Mouse (Mus musculus) left cerebral cortex, postnatal 36 days (tissue): ENCODE measurements around the gene Clptm1. TPM values are rescaled to one million over a fixed set of nuclear protein-coding genes. Genes with fewer than 3 reads are reported as not detected.
"Not testable (repeated sequence)": the region's sequence is repeated elsewhere in the genome, so short reads cannot be mapped to it uniquely, and the experiment has no call there.

Source experiments
- DNase-seq, 2 experiments: peaks; one replicate each; pipeline ENCODE4 v3.0.0; 2021 to 2022; ENCODE audit warnings: low spot score in 2 of 2, mixed read lengths in 1 of 2
- intact Hi-C: fragments of 180-260 bp; cut with DNase I; formaldehyde crosslinking; loops from one replicate; pipeline ENCODE4 v1.15.1; 2025
- total RNA-seq, 2 experiments: library from RNA; stranded (reverse); gene quantifications; 2 replicates each; pipeline ENCODE4 v1.2.3; 2021

The Clptm1 gene
- total RNA-seq, 2 experiments from 2014 or later, result 147 to 157 TPM

GRCm38 (mm10) chr7:19694336-19695212 lies 29.7 kb upstream of the Clptm1 start:
- DNase-seq, result no peak
- intact Hi-C loops, result no loop called here

- intact Hi-C loops, result no loop called here
- no peak for DNase-seq
Observed at GRCm38 (mm10) chr7:19693421-19693820, 28.6 kb upstream of the Clptm1 start.

DNA sequence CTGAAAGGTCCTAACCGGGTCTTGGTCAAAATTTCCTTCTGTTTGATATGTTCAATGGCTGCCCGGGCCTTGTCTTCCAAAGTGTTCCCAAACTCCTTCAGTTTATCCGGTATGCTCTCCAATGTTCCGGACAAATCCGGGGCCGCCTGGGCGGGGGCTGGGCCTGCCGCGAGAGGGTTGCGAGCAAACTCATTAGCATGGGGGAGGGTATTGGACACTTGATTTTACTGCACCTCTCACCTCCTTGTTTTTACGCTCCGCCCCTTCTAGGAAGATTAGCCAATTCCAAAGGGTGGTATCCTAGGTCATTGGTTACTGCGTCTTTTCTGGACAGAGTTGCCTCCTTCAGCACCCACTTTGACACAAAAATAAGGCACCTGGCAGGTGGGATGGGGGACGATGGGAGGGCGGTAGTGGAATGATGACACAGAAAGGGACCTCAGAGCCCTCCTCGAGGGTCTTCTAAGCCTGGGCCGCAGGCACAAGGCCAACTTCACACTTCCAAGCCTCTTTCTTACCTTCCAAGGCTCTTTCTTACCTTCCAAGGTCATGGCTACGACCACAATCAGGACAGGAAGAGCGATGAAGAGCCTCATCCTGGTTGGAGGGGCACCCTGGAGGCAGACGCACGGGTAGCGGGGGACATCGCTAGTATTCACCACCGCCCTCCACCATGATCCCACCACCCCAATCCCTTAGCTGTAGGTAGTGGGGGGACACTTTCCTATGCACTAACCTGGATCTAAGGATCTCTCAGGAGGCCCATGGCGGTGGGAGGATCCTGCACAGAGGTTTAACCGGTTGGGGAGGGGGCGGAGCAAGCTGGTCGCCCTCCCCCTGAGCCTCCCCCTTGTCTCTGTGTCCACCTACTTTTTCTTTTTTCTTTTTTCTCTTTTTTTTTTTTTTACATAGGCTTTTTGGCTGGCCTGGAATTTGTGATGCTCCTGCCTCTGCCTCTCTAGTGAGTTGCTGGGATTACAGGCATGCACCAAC lies 27.3 kb upstream of the Clptm1 start, which contains the start of gene Apoc1:
TSS of gene Apoc1 (minus strand) at position 788 of the 993 bp plus-strand sequence.
- intact Hi-C loops, result no loop called here
- DNase-seq, result no peak

DNA sequence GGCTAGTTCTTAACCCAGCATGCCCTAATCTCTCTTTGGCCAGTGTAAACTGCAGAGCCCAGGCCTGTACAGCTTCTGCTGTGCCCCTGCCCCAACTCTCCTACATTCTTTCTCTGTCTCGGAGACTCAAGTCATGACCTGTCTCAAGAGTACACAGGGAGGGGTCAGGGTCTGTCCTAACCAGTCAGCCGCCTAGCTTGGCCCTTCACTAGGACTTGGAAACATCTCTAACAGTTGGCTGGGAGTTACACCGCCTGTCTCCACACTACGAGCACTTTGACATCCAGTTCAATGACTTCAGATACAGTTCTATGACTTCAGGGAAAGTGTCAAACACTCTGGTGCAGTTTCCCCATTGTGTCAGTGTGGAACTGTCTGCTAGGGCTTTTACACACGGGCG lies 26.6 kb upstream of the Clptm1 start:
- DNase-seq, result no peak
- intact Hi-C loops, result no loop called here

- intact Hi-C loops, result no loop called here
- no peak for DNase-seq
Observed at GRCm38 (mm10) chr7:19690845-19691244, 26.0 kb upstream of the Clptm1 start.

DNA sequence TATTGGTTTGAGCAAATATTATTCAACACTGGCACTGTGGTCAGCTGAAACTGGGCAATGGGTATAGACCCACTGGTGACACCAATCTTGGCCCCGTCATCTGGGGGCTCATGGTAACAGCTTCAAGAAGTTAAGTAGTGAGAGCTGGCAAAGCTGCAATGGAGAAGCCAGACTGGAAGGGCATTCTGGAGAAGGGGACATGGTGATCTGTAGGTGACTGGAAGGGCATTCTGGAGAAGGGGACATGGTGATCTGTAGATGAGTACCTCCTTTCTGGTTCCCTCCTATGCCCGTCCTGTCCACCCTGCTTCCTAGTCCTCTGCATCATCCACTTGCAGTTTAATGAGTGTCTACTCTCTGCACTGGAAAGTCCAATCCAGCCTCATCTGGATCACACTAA lies 23.8 kb upstream of the Clptm1 start:
- intact Hi-C loops, result no loop called here

DNA sequence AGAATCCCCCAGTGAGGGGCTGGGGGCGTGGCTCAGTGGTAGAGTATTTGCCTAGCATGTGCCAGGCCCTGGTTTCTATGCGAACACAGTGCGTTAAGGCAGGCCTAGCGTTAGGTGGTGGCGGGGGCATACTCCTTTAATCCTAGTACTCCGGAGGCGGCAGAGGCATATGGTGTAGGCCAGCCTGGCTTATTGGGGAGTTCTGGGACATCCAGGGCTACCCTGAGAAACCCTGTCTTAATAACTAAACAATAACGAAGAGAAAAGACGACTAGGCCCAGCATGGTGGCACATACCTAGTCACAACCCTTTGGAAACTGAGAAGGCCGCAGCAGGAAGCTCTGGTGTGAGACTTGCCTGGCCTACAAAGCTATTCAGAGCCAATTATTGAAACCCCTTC lies 23.3 kb upstream of the Clptm1 start:
- no peak for DNase-seq
- intact Hi-C loops, result no loop called here

More for the DNA sequence above, 23.8 kb upstream of the Clptm1 start:
- DNase-seq, result no peak

- intact Hi-C loops, result not testable (repeated sequence)
Observed at GRCm38 (mm10) chr7:19686927-19687583, 22.2 kb upstream of the Clptm1 start.

GRCm38 (mm10) chr7:19686521-19686920 lies 21.7 kb upstream of the Clptm1 start:
- intact Hi-C loops, result no loop called here
- DNase-seq, result no peak

More at GRCm38 (mm10) chr7:19686927-19687583, 22.2 kb upstream of the Clptm1 start:
- DNase-seq, result not testable (repeated sequence)

GRCm38 (mm10) chr7:19685374-19685773 lies 20.5 kb upstream of the Clptm1 start:
- intact Hi-C loops, result no loop called here
- DNase-seq, result no peak

- no peak for DNase-seq
- intact Hi-C loops, result no loop called here
Observed at GRCm38 (mm10) chr7:19683771-19684201, 19.0 kb upstream of the Clptm1 start.

DNA sequence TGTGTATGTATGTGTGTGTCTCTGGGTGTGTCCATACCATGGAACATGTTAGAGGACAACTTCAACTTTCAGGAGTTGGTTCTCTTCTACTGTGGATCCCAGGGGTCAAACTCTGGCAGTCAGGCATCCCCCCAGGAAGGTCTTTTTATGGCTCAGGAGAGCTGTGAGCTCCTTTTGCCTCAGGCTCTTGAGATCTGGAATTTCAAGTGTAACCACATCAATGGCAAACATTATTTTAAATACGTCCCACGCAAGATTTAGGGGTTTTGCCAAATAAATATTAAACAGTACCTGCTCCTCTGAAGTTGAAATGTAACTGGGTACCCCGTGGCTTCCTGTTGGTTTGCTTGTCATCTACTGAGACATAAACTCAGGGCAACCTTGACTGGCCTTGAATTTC lies 18.1 kb upstream of the Clptm1 start:
- intact Hi-C loops, result no loop called here
- DNase-seq, result no peak

- intact Hi-C loops, result no loop called here
Observed at GRCm38 (mm10) chr7:19681202-19681694, 16.4 kb upstream of the Clptm1 start, which contains the start of the genes Gm44805 and Apoc4. Gene Gm44805, minus strand, starts transcription at chr7:19681423. Gene Apoc4, minus strand, starts transcription at chr7:19681479.

DNA sequence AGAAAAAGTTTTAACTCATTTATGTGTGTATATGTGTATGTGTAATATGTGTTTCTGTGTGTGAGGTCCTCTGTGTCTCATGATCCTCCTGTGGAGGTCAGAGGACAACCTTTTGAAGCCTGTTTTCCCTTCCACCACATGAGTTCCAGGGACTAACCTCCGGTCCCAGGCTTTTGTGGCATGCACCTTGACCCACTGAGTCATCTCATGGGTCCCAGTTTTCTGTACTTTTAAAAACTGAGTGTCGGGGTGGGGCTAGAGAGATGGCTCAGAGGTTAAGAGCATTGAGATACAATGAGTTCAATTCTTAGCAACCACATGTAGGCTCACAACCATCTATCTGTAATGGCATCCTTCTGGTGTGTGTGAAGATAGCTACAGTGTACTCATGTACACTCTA lies 15.9 kb upstream of the Clptm1 start:
- intact Hi-C loops, result no loop called here

More at GRCm38 (mm10) chr7:19681202-19681694, 16.4 kb upstream of the Clptm1 start, which contains the start of the genes Gm44805 and Apoc4:
- no peak for DNase-seq

DNA sequence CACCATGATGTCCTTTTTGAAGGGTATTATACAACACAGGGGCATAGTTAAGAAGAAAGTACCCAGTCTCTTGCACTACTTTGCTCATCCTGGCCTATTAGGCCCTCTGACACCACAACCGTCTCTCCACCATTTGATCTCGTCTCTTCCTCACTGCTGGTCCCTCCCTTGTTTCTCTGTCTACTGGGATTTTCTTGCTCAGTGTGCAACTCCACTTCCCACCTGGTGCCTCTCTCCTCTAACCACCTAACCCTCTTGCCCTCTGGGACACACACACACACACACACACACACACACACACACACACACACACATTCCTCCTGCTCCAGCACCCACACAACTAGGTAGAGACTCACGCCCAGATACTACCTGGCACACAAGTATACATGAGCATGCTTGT lies 14.1 kb upstream of the Clptm1 start:
- intact Hi-C loops, result no loop called here
- DNase-seq, result no peak

More for the DNA sequence above, 15.9 kb upstream of the Clptm1 start:
- DNase-seq, result no peak

DNA sequence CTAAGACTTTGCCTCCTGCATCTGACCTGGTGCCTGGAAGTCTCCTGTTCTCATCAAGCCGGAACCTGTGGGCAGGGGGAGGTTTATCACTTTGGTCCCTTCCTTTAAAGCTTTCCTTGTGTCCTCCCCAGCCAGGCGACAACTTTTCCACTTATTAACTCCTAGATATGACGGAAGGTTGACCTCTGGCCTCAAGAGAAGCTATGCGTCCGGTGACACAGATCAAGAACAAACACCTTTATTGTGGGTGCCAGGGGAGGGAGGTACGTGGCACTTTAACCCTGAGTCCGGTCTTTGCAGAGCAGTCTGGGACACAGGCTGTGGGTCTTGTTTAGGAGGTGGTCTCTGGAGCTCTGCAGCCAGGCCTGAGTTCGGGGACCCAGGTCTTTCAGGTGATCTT lies 13.0 kb upstream of the Clptm1 start, which contains the start of gene Apoc2:
TSS of gene Apoc2 (minus strand) at position 70 of the 400 bp plus-strand sequence.
- intact Hi-C loops, result no loop called here
- no peak for DNase-seq

DNA sequence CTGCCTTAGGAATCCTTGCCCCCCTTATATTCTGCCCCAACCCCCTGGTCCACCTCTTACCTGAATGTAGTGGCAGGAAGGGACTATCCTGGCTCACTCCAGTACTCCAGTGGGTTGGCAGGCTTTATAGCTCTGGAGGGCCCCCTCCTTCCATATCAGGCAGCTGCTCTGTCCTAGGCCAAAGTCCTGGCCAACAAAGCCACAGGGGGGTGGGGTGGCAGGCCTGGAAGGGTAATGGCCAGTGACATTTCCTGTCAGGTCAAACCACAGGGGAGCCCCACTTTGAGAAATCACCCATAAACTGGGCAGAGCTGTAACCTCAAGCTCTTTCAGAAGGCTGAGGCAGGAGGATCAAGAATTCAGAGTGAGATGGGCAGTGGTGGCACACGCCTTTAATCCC lies 11.8 kb upstream of the Clptm1 start:
- intact Hi-C loops, result no loop called here
- DNase-seq, result no peak

- intact Hi-C loops, result no loop called here
- DNase-seq, result no peak
Observed at GRCm38 (mm10) chr7:19675824-19676223, 11.0 kb upstream of the Clptm1 start.

GRCm38 (mm10) chr7:19673083-19673699 lies 8.4 kb upstream of the Clptm1 start:
- intact Hi-C loops, result no loop called here
- no peak for DNase-seq
